Mouse (Mus musculus): ENCODE measurements around the gene Diaph2.
A peak's percentile ranks its signal among the peaks of the same experiment; 100 is the strongest.
"Not testable (repeated sequence)": the region's sequence is repeated elsewhere in the genome, so short reads cannot be mapped to it uniquely, and the experiment has no call there.

The Diaph2 gene

DNA sequence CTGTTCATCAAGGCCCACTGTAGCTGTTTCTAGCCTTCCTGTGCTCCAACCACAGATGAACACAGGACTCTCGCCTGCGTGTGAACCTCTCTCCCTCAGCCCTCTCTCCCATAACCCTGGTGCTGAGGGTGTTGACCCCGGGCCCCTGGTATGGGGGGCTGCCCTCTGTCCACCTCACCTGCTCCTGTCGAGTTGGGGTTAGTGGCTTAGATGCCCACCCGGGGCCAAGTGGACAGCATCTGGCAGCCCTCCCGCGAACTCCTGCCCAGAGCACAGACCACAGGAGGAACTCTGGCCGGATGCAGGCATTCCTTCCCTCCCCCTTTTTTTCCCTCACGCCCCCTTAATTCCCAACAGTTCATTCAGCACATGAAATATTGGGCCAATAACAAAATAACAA lies 537.5 kb downstream of the Diaph2 start:
- DNase-seq (ENCODE audit: low spot score): no peak

DNA sequence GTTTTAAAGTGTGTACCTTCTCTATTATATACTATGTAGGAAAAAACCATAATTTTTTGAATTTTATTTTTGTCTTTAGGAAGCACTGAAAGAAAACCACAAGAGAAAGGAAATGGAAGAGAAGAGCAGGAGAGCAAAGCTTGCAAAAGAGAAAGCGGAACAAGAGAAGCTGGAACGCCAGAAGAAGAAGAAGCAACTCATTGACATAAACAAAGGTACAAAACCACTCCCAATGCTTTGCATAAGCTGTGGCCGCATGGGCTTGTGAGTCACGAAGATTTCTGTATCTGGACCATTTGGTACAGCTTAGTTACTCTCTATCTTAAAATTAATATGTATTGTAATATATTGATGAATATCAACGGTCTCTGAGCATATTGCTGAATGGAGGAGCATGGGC lies 540.2 kb downstream of the Diaph2 start:
- no peak for DNase-seq (ENCODE audit: low spot score)

DNA sequence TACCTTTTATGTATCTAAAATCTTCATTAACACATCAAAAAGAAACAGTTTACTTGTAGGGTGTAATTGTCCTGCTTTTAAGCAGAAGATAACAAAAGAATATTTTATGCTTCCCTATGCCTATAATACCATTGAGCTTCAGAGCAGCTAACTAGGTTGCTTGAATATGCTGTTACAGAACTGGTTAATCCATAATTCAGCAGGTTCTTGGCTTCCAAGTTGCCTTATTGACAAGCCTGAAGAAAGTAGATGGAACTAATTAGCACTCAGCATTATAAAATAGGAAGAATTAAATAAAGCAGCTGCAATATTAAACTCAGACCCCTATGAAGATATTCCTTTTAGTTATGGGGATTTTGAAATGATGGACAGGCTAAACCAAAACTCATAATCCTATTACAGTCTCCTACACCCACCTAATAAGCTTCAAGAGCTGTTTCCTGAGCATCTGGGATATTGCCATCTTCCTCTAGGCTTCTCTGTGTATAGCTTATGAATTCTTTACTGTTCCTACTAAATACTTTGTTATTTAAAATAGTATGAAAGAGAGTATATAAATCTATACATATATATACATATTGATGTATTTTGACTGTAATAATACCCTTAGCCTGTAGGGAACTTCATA lies 601.4 kb downstream of the Diaph2 start:
- no peak for DNase-seq (ENCODE audit: low spot score)

GRCm38 (mm10) chrX:130351480-130351879 lies 601.9 kb downstream of the Diaph2 start:
- DNase-seq (ENCODE audit: low spot score): no peak

DNA sequence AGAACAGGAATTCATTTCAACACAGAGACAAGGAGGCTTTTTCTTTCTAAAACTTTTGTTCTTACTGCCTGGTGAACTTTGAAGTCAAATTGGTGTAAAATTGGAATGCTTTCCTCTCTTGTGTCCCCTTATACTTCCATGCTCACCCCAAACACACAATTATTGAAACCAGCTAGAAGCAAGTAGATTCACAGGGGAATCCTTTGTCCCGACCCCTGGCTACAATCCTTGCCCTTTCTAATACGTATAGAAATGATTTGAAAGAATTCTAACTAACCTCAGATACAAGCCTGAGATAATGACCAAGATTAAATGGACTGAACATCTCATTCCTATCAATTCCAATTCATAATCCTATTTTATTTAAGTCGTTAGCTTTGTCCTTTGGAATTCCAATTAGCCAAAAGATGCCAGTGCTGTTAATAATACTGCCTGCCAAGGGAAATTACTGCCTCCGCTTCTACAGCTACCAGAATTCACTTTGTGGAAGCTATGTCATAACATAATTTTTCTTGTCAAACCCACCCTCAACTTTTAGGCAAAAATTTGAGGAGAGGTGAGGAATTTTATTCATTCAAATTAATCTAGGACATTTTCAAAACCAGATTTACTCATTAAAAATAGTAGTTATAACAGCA lies 644.1 kb downstream of the Diaph2 start:
- no peak for DNase-seq (ENCODE audit: low spot score)

DNA sequence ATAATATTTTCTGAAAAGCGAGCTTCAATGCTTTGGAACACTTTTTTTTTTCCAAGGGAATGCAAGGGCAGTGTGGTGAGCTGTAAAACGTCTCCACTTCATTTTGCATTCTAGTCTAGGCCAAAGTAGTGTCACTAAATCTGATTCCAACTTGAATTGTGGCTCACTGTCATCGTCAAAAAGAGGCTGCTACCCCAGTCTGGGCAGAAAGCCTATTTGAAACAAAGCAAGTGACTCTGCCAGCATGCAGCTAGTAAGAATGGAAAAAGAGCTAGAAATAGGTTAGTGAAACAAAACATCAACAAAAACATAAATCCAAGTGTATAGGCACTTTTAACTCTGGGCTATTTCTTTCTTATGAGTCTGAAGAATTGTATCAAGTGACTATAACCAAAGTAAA lies 653.7 kb downstream of the Diaph2 start:
- DNase-seq (ENCODE audit: low spot score): no peak

- DNase-seq (ENCODE audit: low spot score): not testable (repeated sequence)
Observed at GRCm38 (mm10) chrX:130407471-130407870, 657.9 kb downstream of the Diaph2 start.

DNA sequence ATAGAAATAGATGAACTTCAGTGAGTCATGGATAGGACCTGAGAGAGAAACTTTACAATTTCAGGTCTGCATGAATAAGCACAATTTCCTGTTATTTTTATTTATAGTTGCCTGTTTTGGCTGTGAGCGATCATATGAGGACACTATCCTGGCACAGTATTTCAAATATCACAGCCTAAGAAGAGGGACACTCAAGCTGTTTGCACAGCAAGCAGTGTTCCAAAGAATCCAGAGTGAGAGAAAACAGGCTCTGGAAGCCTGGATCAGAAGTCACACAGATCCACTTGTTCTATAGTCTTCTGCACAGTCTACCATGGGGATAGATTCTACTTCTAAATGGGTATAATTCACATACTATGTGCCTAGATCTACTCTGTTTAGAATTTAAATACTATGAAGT lies 659.4 kb downstream of the Diaph2 start:
- DNase-seq (ENCODE audit: low spot score): no peak

GRCm38 (mm10) chrX:130423134-130423533 lies 673.6 kb downstream of the Diaph2 start:
- DNase-seq (ENCODE audit: low spot score): no peak

DNA sequence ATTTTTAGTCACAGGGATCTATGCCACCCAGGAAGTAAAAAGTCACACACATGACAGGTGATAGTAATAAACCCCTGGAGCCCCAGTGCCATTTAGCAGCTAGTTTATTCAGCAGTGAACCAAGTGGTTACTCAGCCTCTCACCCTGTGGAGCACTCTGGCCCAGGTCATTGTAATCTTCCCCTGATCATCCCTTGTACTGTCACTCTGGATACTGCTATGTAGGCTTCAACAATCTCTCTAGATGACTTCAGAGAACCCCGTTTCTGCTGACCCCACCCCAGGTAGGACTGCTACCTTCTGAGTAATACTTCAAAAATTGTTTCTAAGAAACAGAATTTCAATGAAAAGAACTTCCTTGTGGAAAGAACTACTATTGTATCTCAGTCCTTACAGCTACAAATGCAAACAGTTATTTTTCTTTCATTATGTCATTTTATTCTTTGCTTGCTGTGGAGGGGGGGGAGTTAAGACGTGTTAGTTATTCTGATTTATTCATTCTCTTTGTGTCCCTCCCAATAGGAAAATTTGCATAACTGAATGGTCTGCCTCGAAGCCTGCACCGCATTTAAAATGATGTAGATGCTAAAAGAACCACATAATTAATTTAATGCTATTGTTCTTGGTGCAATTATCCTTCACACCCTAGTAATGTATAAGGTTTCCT lies 702.4 kb downstream of the Diaph2 start:
- DNase-seq (ENCODE audit: low spot score): no peak

DNA sequence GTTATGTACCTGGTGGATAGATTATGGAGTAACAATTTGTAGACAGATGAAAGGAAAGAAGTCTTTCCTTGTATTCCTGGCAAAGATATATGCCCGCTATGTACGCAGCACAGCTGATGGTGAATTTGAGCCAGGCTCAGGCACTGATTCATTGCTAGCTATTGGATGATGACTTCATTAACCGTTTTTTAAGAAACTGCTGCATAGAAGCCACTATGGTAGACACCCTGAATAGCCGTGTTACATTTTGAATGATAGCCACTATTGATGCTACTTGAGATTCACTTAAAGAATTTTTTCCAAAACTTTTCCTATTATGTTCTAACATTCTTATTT lies 702.9 kb downstream of the Diaph2 start:
- DNase-seq (ENCODE audit: low spot score): no peak

DNA sequence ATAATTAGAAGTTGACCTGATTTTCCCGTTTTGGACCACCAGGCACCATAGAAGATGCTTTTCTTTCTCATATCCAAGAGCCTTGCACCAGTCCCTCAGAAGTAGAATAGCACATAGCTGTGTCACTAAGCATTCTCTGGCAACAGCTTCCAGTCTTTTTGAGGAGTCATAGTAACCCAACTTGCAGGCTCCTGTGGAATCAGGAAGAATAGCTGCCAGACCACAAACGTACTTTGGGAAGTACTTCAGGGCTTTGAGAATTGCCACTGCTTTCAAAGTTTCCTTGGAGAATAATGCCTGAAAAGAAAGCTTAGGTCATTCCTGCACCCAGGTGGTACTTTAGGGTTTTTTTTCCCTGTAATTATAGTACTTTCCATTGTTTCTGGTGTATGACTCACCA lies 723.6 kb downstream of the Diaph2 start:
- no peak for DNase-seq (ENCODE audit: low spot score)

GRCm38 (mm10) chrX:130480877-130481276 lies 731.3 kb downstream of the Diaph2 start:
- DNase-seq (ENCODE audit: low spot score): no peak

GRCm38 (mm10) chrX:130502680-130503464 lies 753.3 kb downstream of the Diaph2 start:
- DNase-seq (ENCODE audit: low spot score): peak; percentile 12

- DNase-seq (ENCODE audit: low spot score): peak; percentile 1
Observed at GRCm38 (mm10) chrX:130503465-130503860, 753.9 kb downstream of the Diaph2 start.

GRCm38 (mm10) chrX:130505626-130506025 lies 756.1 kb downstream of the Diaph2 start:
- no peak for DNase-seq (ENCODE audit: low spot score)
